Mouse (Mus musculus): Measurements from ENCODE around the gene Kalrn. TPM values are rescaled to one million over a fixed set of nuclear protein-coding genes. Genes with fewer than 3 reads are reported as not detected.

The Kalrn gene
- polyA plus RNA-seq, 1 experiment = 43.0 TPM

GRCm38 (mm10) chr16:34044539-34044938 lies 528.8 kb downstream of the Kalrn start:
- Histone ChIP-seq H3K4me1 (ENCODE audit: control insufficient read depth, insufficient read depth, insufficient read length, low read length) (peaks cover 29% of the 10 kb centered on the region), H3K27ac (ENCODE audit: insufficient read depth, low read depth, low read length) (no peak overlapping the region), H3K4me3 (ENCODE audit: low read depth, low read length) (no peak overlapping the region), H3K36me3 (ENCODE audit: control insufficient read depth, insufficient read depth, low read length) (peaks cover 19% of the 10 kb centered on the region), H3K27me3 (ENCODE audit: control insufficient read depth, insufficient read depth, low read length) (no peaks in the 10 kb centered on the region)
- 33% methylated on average over 8 of the region's 8 CpGs for WGBS
- TF ChIP-seq CTCF (IDR thresholded peaks at IDR 0.05; ENCODE audit: extremely low read depth, insufficient read length, insufficient replicate concordance, low read depth, low read length) = no peak
- no peak for TF ChIP-seq POLR2A (IDR thresholded peaks at IDR 0.05; ENCODE audit: low read depth, low read length)

- no peaks in the 10 kb centered on the region for H3K27me3 ChIP-seq (ENCODE audit: control insufficient read depth, insufficient read depth, low read length)
- TF ChIP-seq CTCF (IDR thresholded peaks at IDR 0.05; ENCODE audit: extremely low read depth, insufficient read length, insufficient replicate concordance, low read depth, low read length) (no peak), POLR2A (IDR thresholded peaks at IDR 0.05; ENCODE audit: low read depth, low read length) (no peak)
- H3K4me3 ChIP-seq (ENCODE audit: low read depth, low read length) = no peak overlapping the region
- H3K4me1 ChIP-seq (ENCODE audit: control insufficient read depth, insufficient read depth, insufficient read length, low read length) = peaks cover 28% of the 10 kb centered on the region
- peaks cover 20% of the 10 kb centered on the region for H3K36me3 ChIP-seq (ENCODE audit: control insufficient read depth, insufficient read depth, low read length)
- H3K27ac ChIP-seq (ENCODE audit: insufficient read depth, low read depth, low read length) = no peak overlapping the region
- 89% methylated on average over 6 of the region's 6 CpGs for WGBS
These were observed 530.1 kb downstream of the Kalrn start for GRCm38 (mm10) chr16:34043048-34043795.

GRCm38 (mm10) chr16:34042586-34042985 lies 530.7 kb downstream of the Kalrn start:
- Histone ChIP-seq H3K27me3 (ENCODE audit: control insufficient read depth, insufficient read depth, low read length) (no peaks in the 10 kb centered on the region), H3K36me3 (ENCODE audit: control insufficient read depth, insufficient read depth, low read length) (peaks cover 25% of the 10 kb centered on the region), H3K27ac (ENCODE audit: insufficient read depth, low read depth, low read length) (no peak overlapping the region), H3K4me3 (ENCODE audit: low read depth, low read length) (no peak overlapping the region), H3K4me1 (ENCODE audit: control insufficient read depth, insufficient read depth, insufficient read length, low read length) (peaks cover 26% of the 10 kb centered on the region)
- TF ChIP-seq POLR2A (IDR thresholded peaks at IDR 0.05; ENCODE audit: low read depth, low read length) (no peak), CTCF (IDR thresholded peaks at IDR 0.05; ENCODE audit: extremely low read depth, insufficient read length, insufficient replicate concordance, low read depth, low read length) (no peak)
- 92% methylated on average over 4 of the region's 4 CpGs for WGBS

- no peak for TF ChIP-seq POLR2A (IDR thresholded peaks at IDR 0.05; ENCODE audit: low read depth, low read length)
- TF ChIP-seq CTCF (IDR thresholded peaks at IDR 0.05; ENCODE audit: extremely low read depth, insufficient read length, insufficient replicate concordance, low read depth, low read length) = no peak
- H3K4me1 ChIP-seq (ENCODE audit: control insufficient read depth, insufficient read depth, insufficient read length, low read length) = peaks cover 28% of the 10 kb centered on the region
- 82% methylated on average over 6 of the region's 6 CpGs for whole genome bisulfite sequencing
These were observed 533.1 kb downstream of the Kalrn start for GRCm38 (mm10) chr16:34040276-34040675.

GRCm38 (mm10) chr16:34039736-34040135 lies 533.6 kb downstream of the Kalrn start:
- H3K27me3 ChIP-seq (ENCODE audit: control insufficient read depth, insufficient read depth, low read length) = no peaks in the 10 kb centered on the region
- no peak for TF ChIP-seq CTCF (IDR thresholded peaks at IDR 0.05; ENCODE audit: extremely low read depth, insufficient read length, insufficient replicate concordance, low read depth, low read length)
- TF ChIP-seq POLR2A (IDR thresholded peaks at IDR 0.05; ENCODE audit: low read depth, low read length) = no peak
- H3K4me3 ChIP-seq (ENCODE audit: low read depth, low read length) = no peak overlapping the region
- H3K27ac ChIP-seq (ENCODE audit: insufficient read depth, low read depth, low read length) = no peak overlapping the region
- H3K36me3 ChIP-seq (ENCODE audit: control insufficient read depth, insufficient read depth, low read length) = peaks cover 30% of the 10 kb centered on the region
- 84% methylated on average over 4 of the region's 4 CpGs for WGBS
- H3K4me1 ChIP-seq (ENCODE audit: control insufficient read depth, insufficient read depth, insufficient read length, low read length) = peaks cover 25% of the 10 kb centered on the region

More at GRCm38 (mm10) chr16:34040276-34040675, 533.1 kb downstream of the Kalrn start:
- no peak overlapping the region for H3K4me3 ChIP-seq (ENCODE audit: low read depth, low read length)
- H3K36me3 ChIP-seq (ENCODE audit: control insufficient read depth, insufficient read depth, low read length) = peaks cover 24% of the 10 kb centered on the region
- no peaks in the 10 kb centered on the region for H3K27me3 ChIP-seq (ENCODE audit: control insufficient read depth, insufficient read depth, low read length)
- no peak overlapping the region for H3K27ac ChIP-seq (ENCODE audit: insufficient read depth, low read depth, low read length)

GRCm38 (mm10) chr16:34036327-34037047 lies 536.8 kb downstream of the Kalrn start:
- peak overlapping the region; percentile 61; the same call in 1 of the 2 replicates for H3K27ac ChIP-seq (ENCODE audit: insufficient read depth, low read depth, low read length)
- no peak overlapping the region for H3K4me3 ChIP-seq (ENCODE audit: low read depth, low read length)
- 49% methylated on average over 10 of the region's 10 CpGs for WGBS
- peaks cover 52% of the 10 kb centered on the region for H3K36me3 ChIP-seq (ENCODE audit: control insufficient read depth, insufficient read depth, low read length)
- H3K27me3 ChIP-seq (ENCODE audit: control insufficient read depth, insufficient read depth, low read length) = no peaks in the 10 kb centered on the region
- H3K4me1 ChIP-seq (ENCODE audit: control insufficient read depth, insufficient read depth, insufficient read length, low read length) = peaks cover 17% of the 10 kb centered on the region
- TF ChIP-seq POLR2A (IDR thresholded peaks at IDR 0.05; ENCODE audit: low read depth, low read length) = no peak
- no peak for TF ChIP-seq CTCF (IDR thresholded peaks at IDR 0.05; ENCODE audit: extremely low read depth, insufficient read length, insufficient replicate concordance, low read depth, low read length)

GRCm38 (mm10) chr16:34035780-34036179 lies 537.6 kb downstream of the Kalrn start:
- H3K4me1 ChIP-seq (ENCODE audit: control insufficient read depth, insufficient read depth, insufficient read length, low read length) = peaks cover 17% of the 10 kb centered on the region
- peaks cover 59% of the 10 kb centered on the region for H3K36me3 ChIP-seq (ENCODE audit: control insufficient read depth, insufficient read depth, low read length)
- TF ChIP-seq POLR2A (IDR thresholded peaks at IDR 0.05; ENCODE audit: low read depth, low read length) (no peak), CTCF (IDR thresholded peaks at IDR 0.05; ENCODE audit: extremely low read depth, insufficient read length, insufficient replicate concordance, low read depth, low read length) (no peak)
- WGBS = 36% methylated on average over 2 of the region's 2 CpGs
- H3K27me3 ChIP-seq (ENCODE audit: control insufficient read depth, insufficient read depth, low read length) = no peaks in the 10 kb centered on the region
- no peak overlapping the region for H3K27ac ChIP-seq (ENCODE audit: insufficient read depth, low read depth, low read length)
- H3K4me3 ChIP-seq (ENCODE audit: low read depth, low read length) = no peak overlapping the region
